Mouse (Mus musculus) kidney, postnatal 36 days (tissue): ENCODE measurements around the gene Wipi1.
A peak's percentile ranks its signal among the peaks of the same experiment; 100 is the strongest.
"Not testable (repeated sequence)": the region's sequence is repeated elsewhere in the genome, so short reads cannot be mapped to it uniquely, and the experiment has no call there.

Experiments
- DNase-seq, 2 experiments: peaks; one replicate each; pipeline ENCODE4 v3.0.0; 2021 to 2022; ENCODE audit warnings: mixed read lengths in 2 of 2

The Wipi1 gene

GRCm38 (mm10) chr11:109611303-109612149 lies at the start of gene Wipi1:
Wipi1 (minus strand) TSS chr11:109611967.
- peak; percentile 100 for DNase-seq

GRCm38 (mm10) chr11:109660526-109660925 lies 48.8 kb upstream of the Wipi1 start:
- DNase-seq = not testable (repeated sequence)

- DNase-seq = no peak
Measured at GRCm38 (mm10) chr11:109656232-109656631, 44.5 kb upstream of the Wipi1 start.

- DNase-seq = no peak
Measured at GRCm38 (mm10) chr11:109654581-109654980, 42.8 kb upstream of the Wipi1 start.

- no peak for DNase-seq
Measured at GRCm38 (mm10) chr11:109653201-109653600, 41.4 kb upstream of the Wipi1 start.

GRCm38 (mm10) chr11:109652505-109652904 lies 40.7 kb upstream of the Wipi1 start:
- DNase-seq = no peak

GRCm38 (mm10) chr11:109651566-109652024 lies 39.8 kb upstream of the Wipi1 start:
- peak; percentile 35 to 65 for DNase-seq

GRCm38 (mm10) chr11:109650788-109651565 lies 39.2 kb upstream of the Wipi1 start:
- peak; percentile 95 to 97 for DNase-seq

GRCm38 (mm10) chr11:109649975-109650701 lies 38.4 kb upstream of the Wipi1 start:
- DNase-seq = peak; percentile 82

GRCm38 (mm10) chr11:109649206-109649605 lies 37.4 kb upstream of the Wipi1 start, which contains the start of gene Prkar1a:
Prkar1a (plus strand) TSS chr11:109649405.
- DNase-seq = no peak

GRCm38 (mm10) chr11:109648510-109648909 lies 36.7 kb upstream of the Wipi1 start:
- DNase-seq = peak in 1 of 2 experiments; percentile 64

GRCm38 (mm10) chr11:109641498-109642222 lies 29.9 kb upstream of the Wipi1 start:
- DNase-seq = peak; percentile 64 to 81

GRCm38 (mm10) chr11:109635871-109636395 lies 24.2 kb upstream of the Wipi1 start:
- peak; percentile 46 to 61 for DNase-seq

GRCm38 (mm10) chr11:109634928-109635327 lies 23.2 kb upstream of the Wipi1 start:
- DNase-seq = no peak

GRCm38 (mm10) chr11:109629021-109629521 lies 17.3 kb upstream of the Wipi1 start:
- no peak for DNase-seq

- DNase-seq = no peak
Measured at GRCm38 (mm10) chr11:109628099-109628498, 16.3 kb upstream of the Wipi1 start.

GRCm38 (mm10) chr11:109627648-109628047 lies 15.9 kb upstream of the Wipi1 start:
- DNase-seq = peak in 1 of 2 experiments; percentile 63

GRCm38 (mm10) chr11:109623238-109623637 lies 11.5 kb upstream of the Wipi1 start:
- no peak for DNase-seq

- peak; percentile 32 to 54 for DNase-seq
Measured at GRCm38 (mm10) chr11:109622518-109623037, 10.8 kb upstream of the Wipi1 start.

- peak; percentile 57 to 84 for DNase-seq
Measured at GRCm38 (mm10) chr11:109621183-109621582, 9.4 kb upstream of the Wipi1 start.

GRCm38 (mm10) chr11:109620356-109620755 lies 8.6 kb upstream of the Wipi1 start:
- no peak for DNase-seq
